Mouse (Mus musculus) spleen, adult 12 weeks (tissue): Measurements from ENCODE around the gene Gm7697.
"Not testable (repeated sequence)": the region's sequence is repeated elsewhere in the genome, so short reads cannot be mapped to it uniquely, and the experiment has no call there.

Source experiments
- DNase-seq: peaks from one replicate; pipeline ENCODE4 v3.0.0; 2022; ENCODE audit warnings: low spot score

Gm7697 gene

GRCm38 (mm10) chr8:69522876-69523275 lies at the start of gene Gm7697:
TSS of gene Gm7697 (minus strand) at chr8:69522976.
- not testable (repeated sequence) for DNase-seq

GRCm38 (mm10) chr8:69551249-69551648 lies 28.5 kb upstream of the Gm7697 start:
- DNase-seq = not testable (repeated sequence)

- DNase-seq = not testable (repeated sequence)
Measured at GRCm38 (mm10) chr8:69549556-69549955, 26.8 kb upstream of the Gm7697 start.

GRCm38 (mm10) chr8:69548114-69548513 lies 25.3 kb upstream of the Gm7697 start:
- DNase-seq = not testable (repeated sequence)

- DNase-seq = not testable (repeated sequence)
Measured at GRCm38 (mm10) chr8:69547208-69547607, 24.4 kb upstream of the Gm7697 start.

- DNase-seq = not testable (repeated sequence)
Measured at GRCm38 (mm10) chr8:69545020-69545419, 22.2 kb upstream of the Gm7697 start.

- not testable (repeated sequence) for DNase-seq
Measured at GRCm38 (mm10) chr8:69544511-69544910, 21.7 kb upstream of the Gm7697 start.

GRCm38 (mm10) chr8:69543984-69544383 lies 21.2 kb upstream of the Gm7697 start:
- not testable (repeated sequence) for DNase-seq

GRCm38 (mm10) chr8:69540764-69541163 lies 18.0 kb upstream of the Gm7697 start:
- DNase-seq = not testable (repeated sequence)

- DNase-seq = not testable (repeated sequence)
Measured at GRCm38 (mm10) chr8:69540331-69540730, 17.6 kb upstream of the Gm7697 start.

- not testable (repeated sequence) for DNase-seq
Measured at GRCm38 (mm10) chr8:69474946-69475345, 47.8 kb downstream of the Gm7697 start.

GRCm38 (mm10) chr8:69453465-69453864 lies 69.3 kb downstream of the Gm7697 start, which contains the start of gene Gm9495:
TSS of gene Gm9495 (minus strand) at chr8:69453565.
- not testable (repeated sequence) for DNase-seq
